Mouse (Mus musculus) stomach, embryonic 16.5 days (tissue): ENCODE measurements around the gene Mettl18. TPM values are rescaled to one million over a fixed set of nuclear protein-coding genes. Genes with fewer than 3 reads are reported as not detected.
"Not testable (repeated sequence)": the region's sequence is repeated elsewhere in the genome, so short reads cannot be mapped to it uniquely, and the experiment has no call there.

Experiments used
- ATAC-seq: fragments of 200-750 bp; cut with Nextera tagmentation; 2 replicates; pipeline ENCODE4 v1.8.0; 2017; ENCODE audit warnings: moderate number of reproducible peaks, moderate TSS enrichment; ENCODE audit not compliant: insufficient read depth, low FRiP score
- H3K27ac ChIP-seq: fragments of 300-500 bp; sonication (generic); 2 replicates; pipeline ENCODE4 v1.5.1; 2014; ENCODE audit warnings: low read length
- H3K27me3 ChIP-seq: fragments of 300-500 bp; sonication (generic); 2 replicates; pipeline ENCODE4 v1.6.1; 2014; ENCODE audit warnings: low read length, control low read depth, mixed read lengths; ENCODE audit not compliant: control insufficient read depth, insufficient read depth
- H3K36me3 ChIP-seq: fragments of 300-500 bp; sonication (generic); 2 replicates; pipeline ENCODE4 v1.6.1; 2014; ENCODE audit warnings: low read length; ENCODE audit not compliant: control insufficient read depth, insufficient read depth
- H3K4me1 ChIP-seq: fragments of 300-500 bp; sonication (generic); 2 replicates; pipeline ENCODE4 v1.6.1; 2014; ENCODE audit warnings: low read length, control low read depth, mixed read lengths; ENCODE audit not compliant: control insufficient read depth, insufficient read depth
- H3K4me2 ChIP-seq: fragments of 300-500 bp; sonication (generic); 2 replicates; pipeline ENCODE4 v1.6.1; 2014; ENCODE audit warnings: low read depth, low read length, mixed read lengths
- H3K4me3 ChIP-seq: fragments of 300-500 bp; sonication (generic); replicated peaks from 2 replicates; pipeline ENCODE4 v1.5.1; 2014; ENCODE audit warnings: mild to moderate bottlenecking, low read length
- H3K9ac ChIP-seq: fragments of 300-500 bp; sonication (generic); 2 replicates; pipeline ENCODE4 v1.6.1; 2014; ENCODE audit warnings: low read length
- H3K9me3 ChIP-seq: fragments of 300-500 bp; sonication (generic); replicated peaks from 2 replicates; pipeline ENCODE4 v1.6.1; 2016; ENCODE audit warnings: low read length, control low read depth; ENCODE audit not compliant: control insufficient read depth
- WGBS: fragments of 180-500 bp; shearing (Covaris S2); extraction: QIAGEN DNeasy Blood & Tissue Kit; methylation state at CpG from one replicate; pipeline ENCODE4 v1.1.7; 2014; 5-methylcytosine and 5-hydroxymethylcytosine counted together
- polyA plus RNA-seq: library from polyadenylated mRNA; unstranded; fragments of >200 nt; fragmentation: Nextera tagmentation; extraction: Ambion mirVana; gene quantifications from 2 replicates; pipeline ENCODE4 v1.2.1, GENCODE M21; 2015

The Mettl18 gene
- polyA plus RNA-seq, 1 experiment from 2014 or later: 8.1 TPM

DNA sequence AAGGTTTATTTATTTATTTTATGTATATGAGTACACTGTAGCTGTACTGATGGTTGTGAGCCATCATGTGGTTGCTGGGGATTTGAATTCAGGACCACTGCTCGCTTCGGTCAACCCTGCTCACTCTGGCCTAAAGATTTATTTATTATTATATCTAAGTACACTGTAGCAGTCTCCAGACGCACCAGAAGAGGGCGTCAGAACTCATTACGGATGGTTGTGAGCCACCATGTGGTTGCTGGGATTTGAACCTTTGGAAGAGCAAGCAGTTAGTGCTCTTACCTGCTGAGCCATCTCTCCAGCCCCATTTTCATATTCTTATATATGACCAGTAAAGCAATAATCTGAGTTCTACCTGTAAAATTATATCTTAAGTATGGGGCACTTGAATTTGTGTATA lies 27.4 kb downstream of the Mettl18 start:
- H3K36me3 ChIP-seq: not testable (repeated sequence)

DNA sequence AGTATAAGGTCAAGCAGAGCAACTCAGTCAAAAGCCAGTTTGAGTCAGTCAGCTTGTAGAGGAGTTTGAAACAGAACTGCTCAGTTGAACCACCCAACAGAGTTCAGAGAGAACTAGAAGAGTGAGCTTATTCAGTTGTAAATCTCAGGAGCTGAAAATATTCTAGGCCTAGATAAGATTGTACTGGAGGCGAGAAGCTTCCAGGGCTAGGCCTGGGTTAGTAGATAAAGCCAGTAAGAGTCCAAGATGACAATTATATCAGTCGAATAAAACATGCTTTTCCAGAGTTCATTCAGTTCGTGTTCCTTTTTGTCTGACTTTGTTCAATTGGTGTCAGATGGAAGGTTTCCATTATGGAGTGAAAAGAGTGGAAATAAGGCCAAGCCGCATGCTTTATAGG lies 31.0 kb downstream of the Mettl18 start:
- WGBS: 85% methylated on average over 4 of the region's 4 CpGs
- H3K9ac ChIP-seq: no peak overlapping the region
- no peak for ATAC-seq

More for the DNA sequence above, 27.4 kb downstream of the Mettl18 start:
- not testable (repeated sequence) for H3K27me3 ChIP-seq, H3K4me1 ChIP-seq, H3K4me2 ChIP-seq, H3K27ac ChIP-seq, H3K9ac ChIP-seq, H3K9me3 ChIP-seq, ATAC-seq, H3K4me3 ChIP-seq
- 73% methylated on average over 5 of the region's 5 CpGs for WGBS

DNA sequence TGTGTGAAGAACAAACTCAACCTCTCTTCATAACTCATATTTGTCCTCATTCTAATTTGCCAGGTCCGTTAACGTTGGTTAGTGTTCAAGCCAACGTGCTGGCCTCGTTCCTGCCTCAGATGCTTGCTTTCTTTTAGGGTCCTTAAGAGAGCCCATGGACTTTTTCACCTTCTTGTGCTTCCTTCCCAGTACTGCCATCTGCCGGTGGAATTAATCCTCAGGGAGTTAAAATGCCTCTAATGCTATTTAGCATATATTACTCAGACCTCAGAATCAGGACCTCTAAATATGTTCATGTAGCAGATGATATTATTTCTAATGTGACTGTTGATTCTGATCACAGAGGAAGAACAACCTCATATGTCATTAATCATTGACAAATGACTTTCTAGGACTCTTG lies 32.7 kb downstream of the Mettl18 start:
- Histone ChIP-seq H3K9ac (no peak overlapping the region), H3K27me3 (no peaks in the 10 kb centered on the region), H3K4me2 (no peak overlapping the region), H3K4me1 (no peaks in the 10 kb centered on the region), H3K9me3 (no peaks in the 10 kb centered on the region), H3K4me3 (no peak overlapping the region), H3K36me3 (no peaks in the 10 kb centered on the region), H3K27ac (no peak overlapping the region)
- WGBS: 56% methylated on average over 5 of the region's 5 CpGs
- ATAC-seq: no peak

More for the DNA sequence above, 31.0 kb downstream of the Mettl18 start:
- H3K9me3 ChIP-seq: no peaks in the 10 kb centered on the region
- H3K27me3 ChIP-seq: no peaks in the 10 kb centered on the region
- no peaks in the 10 kb centered on the region for H3K36me3 ChIP-seq
- H3K4me2 ChIP-seq: no peak overlapping the region
- H3K4me1 ChIP-seq: no peaks in the 10 kb centered on the region
- H3K4me3 ChIP-seq: no peak overlapping the region
- no peak overlapping the region for H3K27ac ChIP-seq

DNA sequence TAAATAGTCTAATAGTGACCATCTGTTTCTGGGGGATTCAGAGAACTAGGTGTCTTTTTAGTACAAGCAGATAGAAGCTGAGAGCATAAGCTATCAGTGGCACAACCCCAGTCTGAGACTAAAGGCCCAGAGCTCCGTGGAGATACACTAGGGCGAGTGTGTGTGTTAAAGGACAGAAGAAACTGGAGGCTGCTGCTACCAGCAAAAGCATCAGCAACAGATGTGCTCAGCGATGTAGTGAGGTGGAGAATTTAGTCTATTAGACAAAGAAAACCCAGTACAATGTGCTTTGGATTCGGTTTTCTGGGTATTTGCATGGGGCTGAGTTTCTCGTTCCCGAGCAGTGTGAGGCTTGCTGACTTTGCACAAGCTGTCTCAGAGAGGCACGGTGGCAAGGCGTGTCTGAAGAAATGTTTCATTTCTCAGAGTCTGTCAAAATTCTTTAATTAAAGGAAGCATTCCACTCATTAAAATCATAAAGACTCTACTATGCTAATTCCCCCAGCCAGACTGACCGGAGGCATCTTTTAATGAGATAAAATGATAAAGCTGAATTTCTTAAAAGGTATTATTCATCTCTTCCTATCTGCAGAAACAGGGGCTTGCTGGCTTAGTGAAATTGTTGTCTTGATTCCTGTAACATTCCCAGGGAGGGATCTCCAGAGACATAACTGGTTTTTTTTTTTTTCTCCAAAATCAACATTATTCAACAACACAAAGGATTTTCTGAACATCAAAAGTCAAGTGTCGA lies 45.9 kb downstream of the Mettl18 start:
- Histone ChIP-seq H3K27ac (no peak overlapping the region), H3K4me3 (no peak overlapping the region), H3K27me3 (no peaks in the 10 kb centered on the region), H3K9me3 (no peaks in the 10 kb centered on the region), H3K4me1 (no peaks in the 10 kb centered on the region), H3K9ac (no peak overlapping the region), H3K36me3 (no peaks in the 10 kb centered on the region), H3K4me2 (no peak overlapping the region)
- ATAC-seq: no peak
- WGBS: 70% methylated on average over 10 of the region's 10 CpGs

DNA sequence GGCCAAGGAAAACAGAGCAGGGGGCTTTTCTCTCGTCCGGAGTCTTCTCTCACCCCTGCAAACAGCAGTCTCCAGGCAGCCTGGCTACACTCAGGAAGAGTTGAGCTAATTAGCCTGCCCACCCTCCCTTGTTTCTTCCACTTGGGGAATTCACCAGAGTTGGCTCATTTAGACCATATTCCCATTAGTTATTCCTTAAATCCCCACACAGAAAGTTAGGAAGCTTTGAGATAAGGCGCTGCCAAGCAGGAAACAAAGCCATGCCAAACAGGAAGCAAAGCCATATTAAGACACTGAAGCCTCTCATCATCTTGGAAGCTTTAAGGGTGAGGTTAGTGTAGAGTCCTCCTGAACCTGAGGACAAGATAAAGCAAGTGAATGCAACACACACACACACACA lies 48.9 kb downstream of the Mettl18 start:
- H3K9ac ChIP-seq: no peak overlapping the region
- no peaks in the 10 kb centered on the region for H3K9me3 ChIP-seq
- no peak overlapping the region for H3K4me2 ChIP-seq
- no peaks in the 10 kb centered on the region for H3K27me3 ChIP-seq
- no peaks in the 10 kb centered on the region for H3K4me1 ChIP-seq
- WGBS: 56% methylated on average over 3 of the region's 3 CpGs
- H3K27ac ChIP-seq: no peak overlapping the region
- no peak for ATAC-seq
- no peaks in the 10 kb centered on the region for H3K36me3 ChIP-seq
- H3K4me3 ChIP-seq: no peak overlapping the region

Other genes with a start within 250 kb of the Mettl18 start
- gene Kifap3, start 215.3 kb upstream of the Mettl18 start, polyA plus RNA-seq: 27.5 and 27.7 TPM in 2 replicates
- 14.6 and 16.8 TPM in 2 replicates for gene Scyl3, start 65.8 kb upstream of the Mettl18 start, polyA plus RNA-seq
- gene BC055324, start 93 bp upstream of the Mettl18 start, polyA plus RNA-seq: 14.6 and 14.9 TPM in 2 replicates
- gene Sele, start 53.3 kb downstream of the Mettl18 start, polyA plus RNA-seq: 0.05 TPM in 1 of 2 replicates, not detected in the other
- 3.3 and 4.7 TPM in 2 replicates for gene Sell, start 67.1 kb downstream of the Mettl18 start, polyA plus RNA-seq
- gene Selp, start 120.4 kb downstream of the Mettl18 start, polyA plus RNA-seq: 0.26 and 0.29 TPM in 2 replicates
- gene F5, start 156.9 kb downstream of the Mettl18 start, polyA plus RNA-seq: 1.3 and 1.8 TPM in 2 replicates